Mouse (Mus musculus) heart, adult 2 months (tissue): ENCODE results near the gene Gm14597. TPM values are rescaled to one million over a fixed set of nuclear protein-coding genes. Genes with fewer than 3 reads are reported as not detected.
"Not testable (repeated sequence)": the region's sequence is repeated elsewhere in the genome, so short reads cannot be mapped to it uniquely, and the experiment has no call there.

Experiments
- DNase-seq, 2 experiments: peaks; one replicate each; pipeline ENCODE4 v3.0.0; 2021
- H3K27ac ChIP-seq: fragments of 200-600 bp; 2 replicates; pipeline ENCODE4 v1.8.1; 2022
- H3K27me3 ChIP-seq: fragments of 200-500 bp; 2 replicates; pipeline ENCODE4 v1.6.1; 2012; ENCODE audit warnings: mild to moderate bottlenecking, low read length, inconsistent platforms, mixed read lengths; ENCODE audit not compliant: control insufficient read depth, insufficient read depth
- H3K36me3 ChIP-seq: fragments of 200-500 bp; 2 replicates; pipeline ENCODE4 v1.6.1; 2012; ENCODE audit warnings: low read length, inconsistent platforms; ENCODE audit not compliant: control insufficient read depth, insufficient read depth
- H3K4me1 ChIP-seq: fragments of 200-500 bp; 2 replicates; pipeline ENCODE4 v1.6.1; 2011; ENCODE audit warnings: low read length; ENCODE audit not compliant: control insufficient read depth, insufficient read depth
- H3K4me3 ChIP-seq: fragments of 200-600 bp; 2 replicates; pipeline ENCODE4 v1.8.1; 2022
- H3K79me2 ChIP-seq: fragments of 200-500 bp; replicated peaks from 2 replicates; pipeline ENCODE4 v1.6.1; 2012; ENCODE audit warnings: mild to moderate bottlenecking, inconsistent platforms, low read length, moderate library complexity, mixed read lengths; ENCODE audit not compliant: control insufficient read depth, insufficient read depth
- H3K9ac ChIP-seq: fragments of 200-500 bp; 2 replicates; pipeline ENCODE4 v1.6.1; 2012; ENCODE audit warnings: low read depth, mild to moderate bottlenecking, control low read depth, inconsistent platforms, low read length, mixed read lengths
- CTCF ChIP-seq: fragments of 200-600 bp; IDR thresholded peaks from 2 replicates; pipeline ENCODE4 v1.8.1; 2022; ENCODE audit warnings: antibody characterized with exemption, mild to moderate bottlenecking, moderate library complexity
- EP300 ChIP-seq: fragments of 200-500 bp; IDR thresholded peaks from 2 replicates; pipeline ENCODE4 v1.6.1; 2011; ENCODE audit warnings: low read depth, low read length, control low read depth; ENCODE audit not compliant: insufficient read depth
- POLR2A ChIP-seq: fragments of 200-500 bp; IDR thresholded peaks from 2 replicates; pipeline ENCODE4 v1.6.1; 2011; ENCODE audit warnings: mild to moderate bottlenecking, low read depth, low read length, control low read depth; ENCODE audit not compliant: insufficient read depth
- WGBS: fragments of 180-500 bp; shearing (Covaris S2); methylation state at CpG from one replicate; pipeline ENCODE4 v1.1.7; 2018; 5-methylcytosine and 5-hydroxymethylcytosine counted together
- intact Hi-C: fragments of 180-260 bp; cut with DNase I; formaldehyde crosslinking; loops from one replicate; pipeline ENCODE4 v1.15.1; 2025
- polyA plus RNA-seq: library from polyadenylated mRNA; depleted of rRNA; stranded (reverse); fragments of >200 nt; gene quantifications from 2 replicates; pipeline ENCODE4 v1.2.3, GENCODE M21; 2012
- total RNA-seq, 2 experiments: library from RNA; stranded (reverse); gene quantifications; 2 replicates each; pipeline ENCODE4 v1.2.3; 2021

The Gm14597 gene
- total and polyA plus RNA-seq, 3 experiments = not detected

GRCm38 (mm10) chrX:53610571-53610970 lies 1.8 kb upstream of the Gm14597 start:
- intact Hi-C loops = loop anchor here (5.0 kb wide), 1 partner anchor 62 kb away; the partner anchor contains the start of gene Rtl8b
- peak overlapping the region; percentile 48 for H3K27ac ChIP-seq
- peak; percentile 77 for TF ChIP-seq CTCF
- no peak for TF ChIP-seq EP300
- TF ChIP-seq POLR2A = no peak
- H3K9ac ChIP-seq = no peak overlapping the region
- no peaks in the 10 kb centered on the region for H3K27me3 ChIP-seq
- H3K79me2 ChIP-seq = no peaks in the 10 kb centered on the region
- H3K4me3 ChIP-seq = no peak overlapping the region
- peak in 1 of 2 experiments; percentile 29 for DNase-seq
- WGBS = 0% methylated on average over 3 of the region's 3 CpGs
- H3K4me1 ChIP-seq = no peaks in the 10 kb centered on the region; the same call in 1 of the 2 replicates
- no peaks in the 10 kb centered on the region for H3K36me3 ChIP-seq

DNA sequence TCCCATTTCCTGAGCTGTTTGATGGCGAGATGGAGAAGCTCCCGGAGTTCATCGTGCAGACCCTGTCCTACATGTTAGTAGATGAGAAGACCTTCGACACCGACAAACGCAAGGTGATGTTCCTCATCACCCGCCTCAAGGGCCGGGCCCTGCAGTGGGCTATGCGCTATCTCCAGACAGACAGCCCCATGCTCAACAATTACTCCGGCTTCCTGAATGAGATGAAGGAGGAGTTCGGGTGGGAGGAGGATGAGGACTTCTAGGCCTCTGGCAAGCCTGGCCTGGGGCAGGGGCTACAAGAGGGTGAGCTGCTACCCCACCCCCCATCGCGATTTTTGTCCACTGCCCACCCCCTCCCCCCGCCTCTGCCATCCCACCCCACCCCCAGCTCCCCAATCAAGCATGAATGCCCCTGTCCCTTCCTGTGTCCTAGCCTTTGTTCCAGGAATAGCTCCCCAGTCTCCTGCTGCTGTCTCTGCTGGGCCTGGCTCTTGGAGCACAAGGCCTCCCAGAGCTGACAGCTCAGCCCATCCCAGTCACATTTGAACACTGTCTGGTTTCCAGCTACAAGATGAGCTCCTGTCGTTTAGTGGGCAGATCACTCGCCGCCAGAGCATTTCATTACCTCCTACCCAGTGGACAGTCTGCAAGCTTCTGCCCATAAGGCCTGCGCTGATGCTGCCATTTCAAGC lies 511 bp downstream of the Gm14597 start:
- peak overlapping the region; percentile 64 for H3K9ac ChIP-seq
- no peaks in the 10 kb centered on the region for H3K79me2 ChIP-seq
- peak in 1 of 2 experiments; percentile 3 for DNase-seq
- no peaks in the 10 kb centered on the region; the same call in 1 of the 2 replicates for H3K4me1 ChIP-seq
- H3K27me3 ChIP-seq = no peaks in the 10 kb centered on the region
- peak overlapping the region; percentile 81 for H3K27ac ChIP-seq
- intact Hi-C loops = no loop called here
- peak overlapping the region; percentile 54 for H3K4me3 ChIP-seq
- WGBS = 23% methylated on average over 18 of the region's 18 CpGs
- TF ChIP-seq POLR2A = no peak
- H3K36me3 ChIP-seq = no peaks in the 10 kb centered on the region

- H3K27me3 ChIP-seq = no peaks in the 10 kb centered on the region
- no peaks in the 10 kb centered on the region; the same call in 1 of the 2 replicates for H3K4me1 ChIP-seq
- H3K4me3 ChIP-seq = peak within 1 kb of the TSS; percentile 54
- no peaks in the 10 kb centered on the region for H3K36me3 ChIP-seq
- intact Hi-C loops = no loop called here
- H3K9ac ChIP-seq = peak within 1 kb of the TSS; percentile 64
- TF ChIP-seq EP300 = no peak
- no peak for TF ChIP-seq CTCF
- TF ChIP-seq POLR2A = peak; percentile 59
- peak within 1 kb of the TSS; percentile 81 for H3K27ac ChIP-seq
- H3K79me2 ChIP-seq = no peaks in the 10 kb centered on the region
- DNase-seq = peak; percentile 66 to 68
- WGBS = 22% methylated on average over 20 of the region's 20 CpGs
These were observed 1.3 kb downstream of the Gm14597 start, which contains the start of gene Rtl8c for GRCm38 (mm10) chrX:53607242-53608121. TSS of gene Rtl8c (plus strand) at chrX:53608032.

- H3K79me2 ChIP-seq, H3K4me3 ChIP-seq, H3K27ac ChIP-seq, H3K36me3 ChIP-seq, H3K9ac ChIP-seq, H3K27me3 ChIP-seq, intact Hi-C loops, DNase-seq, H3K4me1 ChIP-seq: not testable (repeated sequence)
- 22% methylated on average over 1 of the region's 1 CpGs for WGBS
These were observed 2.6 kb downstream of the Gm14597 start for GRCm38 (mm10) chrX:53606176-53606575.

DNA sequence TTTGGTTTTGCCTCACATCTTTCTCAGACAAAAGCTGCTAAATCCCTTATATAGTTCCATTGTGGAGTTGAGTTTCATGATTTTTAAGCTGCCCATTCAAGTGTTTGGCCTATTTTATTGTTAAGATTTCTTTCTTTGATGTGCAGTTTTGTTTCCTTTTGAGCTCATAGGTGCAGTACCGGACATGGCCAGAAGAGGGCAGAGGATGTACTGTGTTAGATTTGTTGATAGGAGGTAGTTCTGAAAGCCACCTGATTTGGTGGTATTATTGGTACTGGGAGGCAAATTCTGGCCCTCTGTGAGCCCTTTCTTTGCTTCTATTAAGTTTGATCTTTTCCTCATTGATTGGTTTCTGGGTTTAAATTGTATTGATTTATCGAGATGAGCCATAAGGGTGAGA lies 8.8 kb downstream of the Gm14597 start:
- TF ChIP-seq CTCF = peak; percentile 62
- intact Hi-C loops, H3K27me3 ChIP-seq, H3K9ac ChIP-seq, H3K27ac ChIP-seq, H3K4me3 ChIP-seq, H3K36me3 ChIP-seq, H3K79me2 ChIP-seq, H3K4me1 ChIP-seq: not testable (repeated sequence)
- 42% methylated on average over 2 of the region's 2 CpGs for WGBS
- DNase-seq = peak; percentile 15 to 68

- H3K79me2 ChIP-seq, intact Hi-C loops: not testable (repeated sequence)
- whole genome bisulfite sequencing = 56% methylated on average over 4 of the region's 4 CpGs
These were observed 25.4 kb downstream of the Gm14597 start for GRCm38 (mm10) chrX:53583404-53583803.

DNA sequence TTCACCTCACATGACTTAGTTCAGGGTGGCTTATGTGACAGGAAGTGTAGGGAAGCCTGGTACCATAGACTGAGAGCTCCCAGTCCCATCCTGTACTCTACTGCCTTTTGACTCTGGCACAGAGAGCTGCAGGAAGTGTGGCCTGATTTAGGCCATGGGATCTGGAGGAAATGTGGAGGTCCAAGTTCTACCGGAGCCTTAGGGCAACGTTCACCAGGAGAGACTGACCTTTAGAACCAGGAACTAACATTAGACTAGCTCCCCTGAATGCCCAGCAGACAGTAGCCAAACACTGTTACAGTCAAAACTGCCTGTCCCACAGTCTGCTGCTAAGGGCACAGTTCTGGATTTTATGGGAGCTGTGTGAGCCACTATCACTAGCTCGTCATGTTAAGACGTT lies 27.4 kb downstream of the Gm14597 start:
- 75% methylated on average over 2 of the region's 4 CpGs for WGBS
- DNase-seq, H3K27ac ChIP-seq, H3K79me2 ChIP-seq, H3K4me3 ChIP-seq, H3K4me1 ChIP-seq, H3K27me3 ChIP-seq, H3K9ac ChIP-seq, H3K36me3 ChIP-seq, intact Hi-C loops: not testable (repeated sequence)

More at GRCm38 (mm10) chrX:53583404-53583803, 25.4 kb downstream of the Gm14597 start:
- not testable (repeated sequence) for H3K36me3 ChIP-seq, H3K27ac ChIP-seq, H3K27me3 ChIP-seq, H3K4me3 ChIP-seq, H3K9ac ChIP-seq, DNase-seq, H3K4me1 ChIP-seq
